Mouse (Mus musculus) testis, postnatal 10 days (tissue): ENCODE results near the gene Ccdc83.
A peak's percentile ranks its signal among the peaks of the same experiment; 100 is the strongest.

Experiments used
- DNase-seq: peaks from one replicate; pipeline ENCODE4 v3.0.0; 2021; ENCODE audit warnings: low spot score

Gene Ccdc83

DNA sequence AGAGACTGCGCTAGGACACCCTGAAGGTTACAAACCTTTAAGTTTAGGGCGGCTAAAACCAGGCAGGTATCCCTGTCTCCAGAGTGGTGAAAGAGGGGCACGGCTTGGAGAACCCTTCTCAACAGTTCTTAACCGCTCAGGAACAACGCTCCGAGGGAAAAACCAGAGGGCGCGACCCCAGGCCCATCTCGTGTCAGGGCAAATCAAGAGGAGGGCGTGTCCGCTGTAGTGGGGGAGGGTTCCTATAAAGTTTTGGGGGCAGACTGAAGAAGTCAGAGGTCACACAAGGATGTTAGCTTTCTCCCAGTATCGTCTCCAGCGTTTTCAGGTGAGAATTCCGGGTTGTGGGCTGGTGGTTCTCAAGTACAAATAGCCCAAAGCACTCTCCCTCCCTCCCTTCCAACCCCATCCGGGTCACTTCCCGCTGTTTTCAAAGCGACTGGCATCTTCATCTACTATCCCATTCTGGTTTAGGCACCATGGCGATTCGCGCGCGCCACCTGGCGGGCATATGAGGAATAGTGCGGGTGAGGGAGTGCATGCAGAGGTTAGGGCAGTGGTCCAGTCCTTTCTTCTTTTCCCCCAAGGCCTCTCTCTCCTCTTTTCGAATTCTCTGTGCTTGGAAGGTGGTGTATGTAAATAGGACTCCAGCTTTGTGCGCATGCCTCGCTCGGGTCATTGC is at the start of gene Ccdc83:
Gene Ccdc83 (minus strand): TSS at position 489 of the 682 bp plus-strand sequence.
- peak; percentile 79 for DNase-seq

- DNase-seq: no peak
Measured at GRCm38 (mm10) chr7:90313421-90313820, 47.8 kb upstream of the Ccdc83 start.

GRCm38 (mm10) chr7:90312151-90312883 is 46.7 kb upstream of the Ccdc83 start:
- DNase-seq: no peak

GRCm38 (mm10) chr7:90308003-90308402 is 42.4 kb upstream of the Ccdc83 start:
- DNase-seq: no peak

- no peak for DNase-seq
Measured at GRCm38 (mm10) chr7:90306968-90307367, 41.4 kb upstream of the Ccdc83 start.

- DNase-seq: no peak
Measured at GRCm38 (mm10) chr7:90306079-90306478, 40.5 kb upstream of the Ccdc83 start.

- peak; percentile 43 for DNase-seq
Measured at GRCm38 (mm10) chr7:90302647-90303552, 37.3 kb upstream of the Ccdc83 start.

GRCm38 (mm10) chr7:90301942-90302646 is 36.5 kb upstream of the Ccdc83 start, which contains the start of gene Sytl2:
Gene Sytl2 (plus strand): TSS chr7:90302252.
- peak; percentile 51 for DNase-seq

DNA sequence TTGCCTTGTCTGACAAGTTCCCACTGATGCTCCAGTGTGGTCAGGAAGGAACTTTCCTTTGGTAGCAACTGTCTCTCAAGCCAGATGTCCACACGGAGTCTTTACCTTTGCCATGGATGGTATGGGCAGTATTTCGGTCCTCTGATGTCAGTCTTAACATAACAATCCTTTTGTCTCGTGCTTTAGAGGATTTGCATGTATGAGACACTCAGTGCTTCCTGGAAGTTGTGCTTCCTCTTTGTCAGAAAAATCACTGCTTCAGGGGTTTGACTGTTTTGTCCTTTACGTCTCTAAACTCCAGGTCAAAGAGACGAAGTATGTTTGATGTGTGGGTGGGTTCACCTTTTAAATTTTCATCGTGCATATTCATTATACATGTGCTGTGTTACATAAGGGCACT is 26.3 kb upstream of the Ccdc83 start:
- DNase-seq: no peak

DNA sequence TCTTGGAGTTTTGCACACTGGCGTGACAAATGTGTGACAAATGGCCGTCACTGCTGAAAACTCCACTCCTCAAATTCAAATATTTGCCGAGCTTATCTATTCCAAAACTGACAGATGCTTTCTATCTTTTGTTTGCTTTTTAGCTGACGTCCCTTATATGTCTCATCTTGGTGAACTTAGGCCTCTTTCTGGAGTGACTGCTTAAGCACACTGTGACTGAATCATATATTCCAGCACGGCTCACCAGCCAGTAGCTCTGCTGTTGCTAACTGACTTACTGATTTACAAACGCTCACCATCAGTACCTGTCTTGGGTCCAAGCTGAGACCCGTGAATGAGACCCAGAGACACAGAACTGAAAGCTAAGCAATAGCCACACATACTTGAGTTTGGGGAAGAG is 19.2 kb upstream of the Ccdc83 start:
- DNase-seq: no peak

DNA sequence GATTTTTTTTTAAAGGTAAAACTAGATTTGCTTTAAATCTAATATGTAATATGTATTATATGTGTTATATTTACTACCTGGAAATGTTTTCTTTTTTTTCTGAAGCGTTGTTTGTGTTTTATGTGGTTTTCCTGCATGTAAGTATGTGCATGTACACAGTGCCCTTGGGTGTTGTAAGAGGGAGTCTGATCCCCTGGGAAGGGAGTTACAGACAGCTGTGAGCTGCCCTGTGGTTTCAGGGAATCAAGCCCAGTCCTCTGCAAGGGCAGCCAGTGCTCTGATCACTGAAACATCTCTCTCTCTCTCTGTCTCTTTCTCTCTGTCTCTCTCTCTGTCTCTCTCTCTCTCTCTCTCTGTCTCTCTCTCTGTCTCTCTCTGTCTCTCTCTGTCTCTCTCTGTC is 17.2 kb upstream of the Ccdc83 start:
- no peak for DNase-seq

DNA sequence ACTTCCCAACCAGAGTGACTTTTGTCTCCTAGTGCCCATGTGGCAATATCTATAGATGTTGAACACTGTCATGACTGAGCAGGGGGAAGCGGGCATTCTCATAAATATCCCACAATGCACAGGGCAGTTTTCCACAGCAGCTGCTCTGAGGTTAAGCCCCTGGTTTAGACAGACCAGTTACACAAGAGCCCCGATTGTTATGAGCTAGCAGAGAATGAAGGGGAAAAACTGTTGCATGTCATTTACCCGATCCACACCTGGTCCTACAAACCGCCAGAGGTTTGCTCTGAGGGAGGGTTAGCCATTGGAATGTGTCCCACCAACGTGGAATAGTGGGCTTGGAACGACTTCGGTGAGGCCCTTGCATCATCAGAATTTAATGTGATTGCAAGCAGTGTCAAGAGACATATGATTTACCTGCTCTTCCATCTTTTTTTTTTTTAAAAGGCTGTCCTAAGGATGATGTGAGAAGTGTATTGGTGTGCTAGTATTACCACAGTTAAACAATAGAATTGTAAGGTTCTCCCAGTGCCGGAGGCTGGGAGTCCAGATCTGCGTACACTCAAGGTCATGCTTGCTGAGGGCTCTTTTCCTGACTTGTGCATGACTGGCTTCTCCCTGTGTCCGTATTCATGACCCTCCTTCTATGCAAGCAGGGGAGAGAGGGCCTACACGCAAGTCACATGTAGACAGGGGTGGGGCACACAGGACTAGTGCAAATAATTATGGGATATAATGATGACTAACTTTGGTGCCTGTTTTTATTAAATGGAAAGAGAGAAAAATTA is 16.4 kb upstream of the Ccdc83 start:
- DNase-seq: no peak

- DNase-seq: no peak
Measured at GRCm38 (mm10) chr7:90280878-90281277, 15.3 kb upstream of the Ccdc83 start.

DNA sequence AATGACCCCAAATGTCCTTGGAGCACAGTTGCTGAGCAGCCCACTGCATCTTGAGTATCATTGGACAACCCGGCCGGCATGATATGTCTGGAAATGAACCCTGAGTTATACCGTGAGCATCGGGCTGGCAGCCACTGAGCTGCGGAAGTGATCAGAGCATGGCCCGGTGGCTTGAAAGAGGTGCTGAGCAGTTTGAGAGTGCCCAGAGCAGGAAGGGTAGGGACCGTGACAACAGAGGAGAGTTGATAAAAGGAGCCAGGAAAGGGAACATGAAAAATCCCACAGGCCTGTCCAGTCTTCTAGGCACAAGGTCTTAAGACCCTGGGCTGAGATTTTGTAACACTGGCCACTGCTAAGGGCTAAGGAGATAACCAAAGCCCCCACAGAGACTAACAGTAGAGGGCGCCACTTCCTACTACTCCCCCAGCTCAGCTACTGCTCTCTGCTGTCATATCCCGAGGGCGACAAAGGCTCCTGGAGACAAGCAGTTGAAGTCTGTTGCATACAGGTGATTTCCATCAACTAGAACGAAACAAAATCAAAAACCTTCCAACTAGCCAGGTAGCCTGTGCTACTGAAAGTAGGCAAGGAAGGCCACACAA is 14.8 kb upstream of the Ccdc83 start:
- no peak for DNase-seq

GRCm38 (mm10) chr7:90279136-90279535 is 13.6 kb upstream of the Ccdc83 start:
- DNase-seq: no peak

GRCm38 (mm10) chr7:90277769-90278168 is 12.2 kb upstream of the Ccdc83 start:
- DNase-seq: no peak

DNA sequence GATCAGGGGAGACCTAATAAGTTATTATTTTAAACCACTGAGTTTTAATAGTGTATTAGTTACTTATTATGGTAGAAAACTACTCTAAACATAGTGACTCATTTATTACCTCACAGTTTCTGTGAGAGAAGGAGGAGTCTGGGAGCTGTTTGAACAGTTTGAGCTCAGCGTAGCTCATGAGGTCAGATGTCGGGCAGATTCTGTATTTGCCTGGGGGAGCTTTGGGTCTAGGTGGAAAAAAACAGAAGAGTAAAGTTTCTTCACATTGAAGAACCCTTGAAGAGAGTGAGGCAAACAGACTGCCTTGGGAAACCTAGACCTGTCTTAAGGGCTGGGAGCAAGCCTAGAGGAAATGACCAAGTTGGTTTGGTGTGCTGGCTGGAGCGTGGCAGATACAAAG is 11.7 kb upstream of the Ccdc83 start:
- DNase-seq: no peak

DNA sequence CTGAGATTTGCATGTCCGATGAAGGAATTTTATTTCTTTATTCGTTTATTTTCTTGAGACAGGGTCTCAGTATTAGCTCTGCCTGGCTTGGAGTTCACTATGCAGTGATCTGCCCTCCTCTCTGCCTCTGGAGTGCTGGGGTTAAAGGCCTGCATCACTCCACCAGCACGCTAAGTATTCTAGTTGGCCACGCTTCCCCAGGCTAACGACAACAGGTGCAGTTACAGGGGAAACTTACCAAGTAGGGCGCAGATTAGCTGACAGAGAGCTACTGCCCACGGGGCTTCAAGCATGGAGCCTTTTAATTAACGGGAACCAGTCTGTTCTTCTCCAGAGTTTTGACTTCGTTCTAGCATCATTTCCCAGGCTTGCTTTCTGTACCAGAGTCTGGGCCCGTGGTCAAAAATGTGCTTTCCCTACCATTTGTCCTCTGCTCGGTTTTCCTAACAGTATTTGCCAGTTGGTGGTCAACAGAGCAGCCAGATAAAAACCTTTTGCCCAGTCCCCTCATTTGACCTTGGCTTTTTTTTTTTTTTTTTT is 9.1 kb upstream of the Ccdc83 start:
- no peak for DNase-seq

GRCm38 (mm10) chr7:90270141-90270540 is 4.6 kb upstream of the Ccdc83 start:
- no peak for DNase-seq

GRCm38 (mm10) chr7:90261902-90262599 is 3.5 kb downstream of the Ccdc83 start:
- DNase-seq: no peak
